Comparison of ENCODE assay signal across 8 mouse cellular contexts in genomic region chr5:145190373-145190772, GRCm38 (mm10). TPM values are rescaled to one million over a fixed set of nuclear protein-coding genes. Genes with fewer than 3 reads are reported as not detected.
DNase-seq lines count a peak whose midpoint lies in the region; ATAC-seq and TF ChIP-seq lines count a peak whose summit lies in the region.

No protein-coding gene starts in this region.

- no peak; a peak in 1 of 4 replicates for TF ChIP-seq EP300 in MEL (IDR thresholded peaks at IDR 0.05; ENCODE audit: low read depth in 1 of 2, low read length in 2 of 2)

- H3K9me3 ChIP-seq in heart, embryonic 14.5 days (ENCODE audit: control insufficient read depth, low read length), result no peaks in the 10 kb centered on the region
- no peaks in the 10 kb centered on the region for H3K9me3 ChIP-seq in MEL (replicated peaks; ENCODE audit: insufficient read depth, low read length)
- H3K9me3 ChIP-seq in hindbrain, embryonic 10.5 days, result no peaks in the 10 kb centered on the region

- no peak for TF ChIP-seq CTCF in MEL (IDR thresholded peaks at IDR 0.05 in 2 of 3, conservative IDR thresholded peaks at IDR 0.05 in 1 of 3; ENCODE audit: control insufficient read depth in 1 of 3, insufficient read depth in 1 of 3, low read depth in 2 of 3, low read length in 3 of 3, poor library complexity in 1 of 3, severe bottlenecking in 1 of 3)

- H3K27ac ChIP-seq in heart, embryonic 14.5 days (replicated peaks in 1 of 2; ENCODE audit: control insufficient read depth in 1 of 2, insufficient read depth in 1 of 2, low read depth in 2 of 2, low read length in 2 of 2), result peak overlapping the region; percentile 95 to 97
- H3K27ac ChIP-seq in MEL (ENCODE audit: control insufficient read depth, low read depth, low read length), result peak overlapping the region; percentile 75
- peak overlapping the region; percentile 98 for H3K27ac ChIP-seq in hindbrain, embryonic 10.5 days

- H3K36me3 ChIP-seq in heart, embryonic 14.5 days (ENCODE audit: control insufficient read depth, insufficient read depth, low read length), result peaks cover 56% of the 10 kb centered on the region
- H3K36me3 ChIP-seq in MEL (ENCODE audit: control insufficient read depth in 1 of 2, insufficient read depth in 2 of 2, low read length in 2 of 2), result peaks cover 2 to 22% of the 10 kb centered on the region in 2 experiments; a peak in 3 of 4 replicates
- peaks cover 62% of the 10 kb centered on the region for H3K36me3 ChIP-seq in hindbrain, embryonic 10.5 days

- 15% methylated on average over 5 of the region's 5 CpGs for WGBS in heart, embryonic 14.5 days
- WGBS in hindbrain, embryonic 10.5 days, result 65% methylated on average over 5 of the region's 5 CpGs

- peak overlapping the region; percentile 61 to 94 for H3K4me3 ChIP-seq in heart, embryonic 14.5 days (ENCODE audit: control insufficient read depth in 1 of 2, insufficient read depth in 1 of 2, low read depth in 1 of 2, low read length in 2 of 2)
- peak overlapping the region; percentile 75 to 81 for H3K4me3 ChIP-seq in MEL (ENCODE audit: control insufficient read depth in 1 of 2, insufficient read depth in 1 of 2, low read depth in 2 of 2, low read length in 2 of 2)
- peak overlapping the region; percentile 95 for H3K4me3 ChIP-seq in hindbrain, embryonic 10.5 days

- DNase-seq in heart, postnatal 4 days, result no peak
- DNase-seq in MEL (ENCODE audit: low read depth, low spot score), result peak; percentile 64
- DNase-seq in hindbrain, embryonic 10.5 days (ENCODE audit: low spot score), result no peak
- no peak for DNase-seq in Muller cell, postnatal 12 days (ENCODE audit: inconsistent ontology term)
- DNase-seq in gastrocnemius, adult 18-20 months (ENCODE audit: low spot score), result no peak
- DNase-seq in thymus, postnatal 36 days, result no peak

- 0 out of 4 replicates have a peak, but pooled peaks of 1 of the 2 experiments have one; percentile 21 for TF ChIP-seq POLR2A in MEL (IDR thresholded peaks at IDR 0.05; ENCODE audit: control insufficient read depth in 1 of 2, insufficient read depth in 1 of 2, low read depth in 1 of 2, low read length in 2 of 2, poor library complexity in 1 of 2)

- peak overlapping the region; percentile 90 for H3K4me2 ChIP-seq in heart, embryonic 14.5 days (ENCODE audit: low read length)

- peaks cover 45% of the 10 kb centered on the region for H3K79me2 ChIP-seq in MEL (ENCODE audit: control insufficient read depth, insufficient read depth, low read length, poor library complexity)

- TF ChIP-seq RAD21 in MEL (IDR thresholded peaks at IDR 0.05; ENCODE audit: low read depth, low read length), result no peak

- peak overlapping the region; percentile 99 for H3K9ac ChIP-seq in heart, embryonic 14.5 days (ENCODE audit: low read length)
- H3K9ac ChIP-seq in MEL (ENCODE audit: control insufficient read depth, low read depth, low read length, poor library complexity, severe bottlenecking), result peak overlapping the region; percentile 93

- no peaks in the 10 kb centered on the region for H3K27me3 ChIP-seq in heart, embryonic 14.5 days (ENCODE audit: control insufficient read depth, insufficient read depth, low read length)
- H3K27me3 ChIP-seq in MEL (ENCODE audit: control insufficient read depth in 1 of 2, insufficient read depth in 2 of 2, low read length in 2 of 2), result no peaks in the 10 kb centered on the region
- no peaks in the 10 kb centered on the region for H3K27me3 ChIP-seq in hindbrain, embryonic 10.5 days (ENCODE audit: insufficient read depth, poor library complexity, severe bottlenecking)

- peaks cover 10 to 17% of the 10 kb centered on the region in 2 experiments for H3K4me1 ChIP-seq in heart, embryonic 14.5 days (ENCODE audit: control insufficient read depth in 2 of 2, insufficient read depth in 2 of 2, low read length in 2 of 2)
- peaks cover 0 to 20% of the 10 kb centered on the region in 2 experiments; a peak in 3 of 4 replicates for H3K4me1 ChIP-seq in MEL (ENCODE audit: control insufficient read depth in 1 of 2, insufficient read depth in 2 of 2, low read length in 2 of 2)
- H3K4me1 ChIP-seq in hindbrain, embryonic 10.5 days (replicated peaks), result peaks cover 22% of the 10 kb centered on the region

- ATAC-seq in heart, embryonic 14.5 days (ENCODE audit: insufficient number of reproducible peaks, insufficient read depth, low FRiP score, low read depth), result 0 out of 2 replicates have a peak, but pooled peaks have one; percentile 17
- peak; percentile 33 for ATAC-seq in megakaryocyte progenitor cell, adult 5-6 weeks (replicated peaks; ENCODE audit: poor library complexity)

TF ChIP-seq in MEL, 35 proteins besides CTCF, POLR2A, EP300 and RAD21:
- TF ChIP-seq ELF1 (IDR thresholded peaks at IDR 0.05; ENCODE audit: low read depth, low read length), result no peak
- peak; percentile 32; the same call in 1 of the 2 replicates for TF ChIP-seq TBP (IDR thresholded peaks at IDR 0.05; ENCODE audit: low read depth, low read length)
- TF ChIP-seq ZC3H11A (IDR thresholded peaks at IDR 0.05; ENCODE audit: low read depth, low read length), result no peak
- 0 out of 2 replicates have a peak, but pooled peaks have one; percentile 37 for TF ChIP-seq ETS1 (IDR thresholded peaks at IDR 0.05; ENCODE audit: low read depth, low read length)
- peak; percentile 31; the same call in 1 of the 2 replicates for TF ChIP-seq GATA1 (IDR thresholded peaks at IDR 0.05; ENCODE audit: low read depth, low read length)
- TF ChIP-seq CHD1 (IDR thresholded peaks at IDR 0.05; ENCODE audit: low read depth, low read length), result 0 out of 2 replicates have a peak, but pooled peaks have one; percentile 12
- TF ChIP-seq RCOR1 (IDR thresholded peaks at IDR 0.05; ENCODE audit: low read depth, low read length), result 0 out of 2 replicates have a peak, but pooled peaks have one; percentile 10

RNA-seq across cellular contexts. Expression of gene Atp5j2, which starts 1.5 kb away (rescaled TPM):
- 1,222 and 1,313 TPM in 2 replicates for polyA plus RNA-seq in heart, embryonic 14.5 days (2014; fragmentation: Nextera tagmentation; extraction: Ambion mirVana)
- 100 to 1,000 TPM; 760 to 785 TPM for total RNA-seq in heart, postnatal 4 days (2021)
- 493 and 517 TPM in 2 replicates for total RNA-seq in MEL (2012; rRNA removed)
- polyA plus RNA-seq in MEL (2012; ENCODE audit: insufficient read depth in 1 of 2, insufficient read length in 2 of 2, low read depth in 1 of 2, low replicate concordance in 2 of 2, missing spikeins in 1 of 2), result 100 to 1,000 TPM; 543 to 733 TPM
- 542 and 582 TPM in 2 replicates for polyA plus RNA-seq in hindbrain, embryonic 10.5 days (2016; fragmentation: Nextera tagmentation; extraction: Ambion mirVana)
- 353 and 371 TPM in 2 replicates for total RNA-seq in megakaryocyte progenitor cell, adult 5-6 weeks (2015)
- 101 and 130 TPM in 2 replicates for total RNA-seq in megakaryocyte progenitor cell, adult 5-6 weeks (2017)
- 100 to 1,000 TPM; 688 to 719 TPM for total RNA-seq in gastrocnemius, adult 18-20 months (2021)

RNA-seq across cellular contexts. Expression of gene Zkscan14, which starts 11.3 kb away (rescaled TPM):
- 7.4 and 7.8 TPM in 2 replicates for polyA plus RNA-seq in heart, embryonic 14.5 days (2014; fragmentation: Nextera tagmentation; extraction: Ambion mirVana)
- total RNA-seq in heart, postnatal 4 days (2021), result 1 to 10 TPM; 4.1 to 4.6 TPM
- total RNA-seq in MEL (2012; rRNA removed), result 6.7 and 7.1 TPM in 2 replicates
- polyA plus RNA-seq in MEL (2012; ENCODE audit: insufficient read depth in 1 of 2, insufficient read length in 2 of 2, low read depth in 1 of 2, low replicate concordance in 2 of 2, missing spikeins in 1 of 2), result 1 to 10 TPM in 1 of 2 experiments, not detected in 1; 7.5 TPM
- polyA plus RNA-seq in hindbrain, embryonic 10.5 days (2016; fragmentation: Nextera tagmentation; extraction: Ambion mirVana), result 7.8 and 9.2 TPM in 2 replicates
- 9.2 and 9.9 TPM in 2 replicates for total RNA-seq in megakaryocyte progenitor cell, adult 5-6 weeks (2015)
- 27.6 and 30.1 TPM in 2 replicates for total RNA-seq in megakaryocyte progenitor cell, adult 5-6 weeks (2017)
- total RNA-seq in gastrocnemius, adult 18-20 months (2021), result 10 to 100 TPM in 1 of 2 experiments, 1 to 10 TPM in 1; 8.7 to 11.8 TPM

RNA-seq across cellular contexts. Expression of gene Zkscan5, which starts 14.0 kb away (rescaled TPM):
- polyA plus RNA-seq in heart, embryonic 14.5 days (2014; fragmentation: Nextera tagmentation; extraction: Ambion mirVana), result 10.2 and 11.1 TPM in 2 replicates
- total RNA-seq in heart, postnatal 4 days (2021), result 10 to 100 TPM; 16.5 to 17.7 TPM
- 7.8 and 8.7 TPM in 2 replicates for total RNA-seq in MEL (2012; rRNA removed)
- 1 to 10 TPM in 1 of 2 experiments, not detected in 1; 9.8 TPM for polyA plus RNA-seq in MEL (2012; ENCODE audit: insufficient read depth in 1 of 2, insufficient read length in 2 of 2, low read depth in 1 of 2, low replicate concordance in 2 of 2, missing spikeins in 1 of 2)
- 15.2 and 17.2 TPM in 2 replicates for polyA plus RNA-seq in hindbrain, embryonic 10.5 days (2016; fragmentation: Nextera tagmentation; extraction: Ambion mirVana)
- 4.6 and 5.2 TPM in 2 replicates for total RNA-seq in megakaryocyte progenitor cell, adult 5-6 weeks (2015)
- 5.7 and 7.6 TPM in 2 replicates for total RNA-seq in megakaryocyte progenitor cell, adult 5-6 weeks (2017)
- total RNA-seq in gastrocnemius, adult 18-20 months (2021), result 1 to 10 TPM; 8.5 to 9.6 TPM

RNA-seq across cellular contexts. Expression of gene Cpsf4, which starts 23.4 kb away (rescaled TPM):
- 13.6 and 14.1 TPM in 2 replicates for polyA plus RNA-seq in heart, embryonic 14.5 days (2014; fragmentation: Nextera tagmentation; extraction: Ambion mirVana)
- 10 to 100 TPM; 16.6 to 17.5 TPM for total RNA-seq in heart, postnatal 4 days (2021)
- 72.0 and 75.3 TPM in 2 replicates for total RNA-seq in MEL (2012; rRNA removed)
- polyA plus RNA-seq in MEL (2012; ENCODE audit: insufficient read depth in 1 of 2, insufficient read length in 2 of 2, low read depth in 1 of 2, low replicate concordance in 2 of 2, missing spikeins in 1 of 2), result 10 to 100 TPM in 1 of 2 experiments, not detected in 1; 88.2 TPM
- polyA plus RNA-seq in hindbrain, embryonic 10.5 days (2016; fragmentation: Nextera tagmentation; extraction: Ambion mirVana), result 70.5 and 92.9 TPM in 2 replicates
- total RNA-seq in megakaryocyte progenitor cell, adult 5-6 weeks (2015), result 20.6 and 22.3 TPM in 2 replicates
- 37.8 and 43.8 TPM in 2 replicates for total RNA-seq in megakaryocyte progenitor cell, adult 5-6 weeks (2017)
- 1 to 10 TPM; 9.2 to 9.5 TPM for total RNA-seq in gastrocnemius, adult 18-20 months (2021)

RNA-seq across cellular contexts. Expression of gene Ptcd1, which starts 23.5 kb away (rescaled TPM):
- 10.6 and 11.2 TPM in 2 replicates for polyA plus RNA-seq in heart, embryonic 14.5 days (2014; fragmentation: Nextera tagmentation; extraction: Ambion mirVana)
- total RNA-seq in heart, postnatal 4 days (2021), result 10 to 100 TPM; 18.6 to 21.7 TPM
- total RNA-seq in MEL (2012; rRNA removed), result 20.4 and 21.0 TPM in 2 replicates
- 10 to 100 TPM in 1 of 2 experiments, not detected in 1; 22.3 TPM for polyA plus RNA-seq in MEL (2012; ENCODE audit: insufficient read depth in 1 of 2, insufficient read length in 2 of 2, low read depth in 1 of 2, low replicate concordance in 2 of 2, missing spikeins in 1 of 2)
- 19.6 and 21.9 TPM in 2 replicates for polyA plus RNA-seq in hindbrain, embryonic 10.5 days (2016; fragmentation: Nextera tagmentation; extraction: Ambion mirVana)
- total RNA-seq in megakaryocyte progenitor cell, adult 5-6 weeks (2015), result 7.3 and 7.7 TPM in 2 replicates
- 12.0 and 14.3 TPM in 2 replicates for total RNA-seq in megakaryocyte progenitor cell, adult 5-6 weeks (2017)
- 10 to 100 TPM; 10.6 to 10.8 TPM for total RNA-seq in gastrocnemius, adult 18-20 months (2021)
